Mouse (Mus musculus): ENCODE measurements around the gene Atp8b4.

DNA sequence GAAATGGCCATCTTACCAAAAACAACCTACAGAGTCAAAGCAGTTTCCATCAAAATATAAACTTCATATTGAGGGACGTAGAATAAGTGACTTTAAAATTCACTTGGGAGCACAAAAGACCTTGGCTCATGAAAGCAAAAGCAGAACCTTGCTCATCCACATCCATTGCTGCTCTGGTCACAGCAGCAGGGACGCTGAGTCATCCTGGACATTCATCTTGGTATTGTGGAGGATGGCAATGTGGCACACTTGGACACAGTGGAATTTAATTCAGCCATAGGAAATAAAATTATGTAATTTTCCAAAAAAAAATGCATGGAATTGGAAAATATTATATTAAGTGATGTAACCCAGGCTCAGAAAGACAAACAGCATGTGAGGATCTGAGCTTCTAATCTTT is 184.1 kb downstream of the Atp8b4 start:
- TF ChIP-seq CTCF (conservative IDR thresholded peaks at IDR 0.05; ENCODE audit: low read length) (no peak), NANOG (IDR thresholded peaks at IDR 0.05; ENCODE audit: borderline replicate concordance, low read length) (no peak)
